Mouse (Mus musculus): ENCODE measurements around the gene Kndc1. TPM values are rescaled to one million over a fixed set of nuclear protein-coding genes. Genes with fewer than 3 reads are reported as not detected.

Gene Kndc1
- polyA plus RNA-seq, 2 experiments: 0.01 TPM; not detected in 1

DNA sequence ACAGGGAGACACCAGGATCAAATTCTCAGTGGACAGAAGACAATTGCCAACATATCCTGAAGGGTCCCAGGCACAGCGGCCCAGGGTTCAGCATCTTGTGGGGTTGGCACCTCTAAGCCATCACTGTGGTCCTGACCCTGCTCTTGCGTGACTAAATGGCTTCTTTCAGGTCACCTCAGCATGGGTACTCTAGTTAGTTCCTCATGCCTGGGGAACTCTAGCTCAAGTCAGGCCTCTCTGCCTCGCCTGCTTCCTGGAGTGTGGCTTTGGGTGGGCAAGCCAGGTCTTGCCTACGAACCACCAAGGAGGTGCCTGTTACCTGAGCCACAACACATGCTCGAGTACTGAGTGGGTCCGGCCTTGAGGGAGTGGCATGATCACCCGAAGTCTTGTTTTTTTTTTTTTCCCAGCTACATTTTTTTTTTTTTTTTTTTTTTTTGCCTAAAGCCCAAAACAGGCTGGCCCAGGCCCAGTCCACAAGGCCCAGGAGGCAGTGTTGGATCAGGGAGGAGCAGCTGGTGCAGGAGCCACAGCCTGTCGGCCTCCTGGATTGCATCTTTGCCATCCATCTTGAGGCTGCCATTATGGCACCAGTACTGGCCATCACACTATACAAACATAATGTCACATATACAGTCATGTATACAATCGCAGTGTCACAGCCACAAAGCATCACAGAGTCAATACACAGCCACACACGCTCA lies 75.9 kb downstream of the Kndc1 start:
- Histone ChIP-seq H3K27ac (no peak overlapping the region), H3K4me3 (ENCODE audit: insufficient read depth in 1 of 2, low read depth in 2 of 2, low read length in 2 of 2) (no peak overlapping the region), H3K36me3 (replicated peaks; ENCODE audit: control insufficient read depth, insufficient read depth, low read depth) (no peaks in the 10 kb centered on the region), H3K9ac (replicated peaks) (no peak overlapping the region), H3K27me3 (ENCODE audit: control insufficient read depth, insufficient read depth, low read length) (no peaks in the 10 kb centered on the region; the same call in 1 of the 2 replicates), H3K4me1 (replicated peaks; ENCODE audit: control insufficient read depth in 2 of 2, insufficient read depth in 2 of 2, low read length in 1 of 2) (peaks cover 0 to 2% of the 10 kb centered on the region in 2 experiments; a peak in 1 of 4 replicates), H3K9me3 (ENCODE audit: control insufficient read depth, low read length) (no peaks in the 10 kb centered on the region), H3K4me2 (ENCODE audit: low read depth) (no peak overlapping the region)
- 58% methylated on average over 10 of the region's 10 CpGs for whole genome bisulfite sequencing (ENCODE audit: insufficient replicate concordance)
- DNase-seq (ENCODE audit: low read depth in 3 of 3, low spot score in 3 of 3) (no peak), ATAC-seq (ENCODE audit: insufficient read depth) (no peak)
- TF ChIP-seq EP300 (IDR thresholded peaks at IDR 0.05; ENCODE audit: low read depth) (no peak), CTCF (IDR thresholded peaks at IDR 0.05; ENCODE audit: low read depth) (no peak)

DNA sequence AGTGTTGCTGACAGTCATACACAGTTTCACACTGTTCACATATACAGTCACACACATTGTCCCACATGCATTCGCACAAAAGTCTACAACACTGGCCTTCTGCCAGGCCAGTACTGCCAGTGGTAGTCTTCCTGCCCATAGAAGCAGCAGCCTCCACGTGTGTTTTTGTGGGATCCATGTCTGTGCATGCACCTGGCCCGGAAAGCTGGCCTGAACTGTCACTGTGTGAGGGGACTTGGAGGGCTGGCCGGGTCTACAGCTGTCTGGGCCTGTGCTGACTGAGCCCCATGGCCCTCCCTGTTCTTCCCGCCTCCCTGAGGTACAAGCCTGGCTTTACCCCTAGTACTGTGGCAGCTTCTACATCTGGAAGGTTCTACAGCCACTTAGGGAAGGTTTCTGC lies 76.5 kb downstream of the Kndc1 start:
- WGBS (ENCODE audit: insufficient replicate concordance): 56% methylated on average over 5 of the region's 5 CpGs
- TF ChIP-seq CTCF (IDR thresholded peaks at IDR 0.05; ENCODE audit: low read depth): no peak
- TF ChIP-seq EP300 (IDR thresholded peaks at IDR 0.05; ENCODE audit: low read depth): no peak
- Histone ChIP-seq H3K27ac (no peak overlapping the region), H3K4me3 (ENCODE audit: insufficient read depth in 1 of 2, low read depth in 2 of 2, low read length in 2 of 2) (no peak overlapping the region), H3K36me3 (replicated peaks; ENCODE audit: control insufficient read depth, insufficient read depth, low read depth) (no peaks in the 10 kb centered on the region), H3K27me3 (ENCODE audit: control insufficient read depth, insufficient read depth, low read length) (no peaks in the 10 kb centered on the region; the same call in 1 of the 2 replicates), H3K4me1 (replicated peaks; ENCODE audit: control insufficient read depth in 2 of 2, insufficient read depth in 2 of 2, low read length in 1 of 2) (peaks cover 0 to 2% of the 10 kb centered on the region in 2 experiments; a peak in 1 of 4 replicates), H3K4me2 (ENCODE audit: low read depth) (no peak overlapping the region), H3K9ac (replicated peaks) (no peak overlapping the region), H3K9me3 (ENCODE audit: control insufficient read depth, low read length) (no peaks in the 10 kb centered on the region)
- DNase-seq (ENCODE audit: low read depth in 3 of 3, low spot score in 3 of 3) (no peak), ATAC-seq (ENCODE audit: insufficient read depth) (no peak)

DNA sequence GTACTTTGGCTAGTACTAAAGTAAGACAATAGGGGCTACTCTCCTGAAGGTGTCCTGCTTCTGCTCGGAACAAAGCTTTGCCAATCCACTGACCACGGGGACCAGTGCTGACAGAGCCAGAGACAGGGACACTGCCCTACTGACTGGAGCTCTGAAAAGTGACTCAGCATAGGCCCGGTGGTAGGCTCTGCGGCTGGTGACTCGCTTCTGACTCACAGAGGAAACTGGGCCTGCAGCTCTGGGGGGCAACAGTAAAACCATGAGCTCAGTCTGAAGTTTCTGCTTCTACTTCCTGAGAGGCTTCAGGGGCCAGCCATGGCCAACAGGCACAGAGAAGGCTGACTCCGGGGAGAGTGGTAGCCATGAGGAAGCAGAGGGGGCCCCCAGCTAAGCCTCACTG lies 76.9 kb downstream of the Kndc1 start:
- no peak overlapping the region for H3K4me3 ChIP-seq (ENCODE audit: insufficient read depth in 1 of 2, low read depth in 2 of 2, low read length in 2 of 2)
- H3K36me3 ChIP-seq (replicated peaks; ENCODE audit: control insufficient read depth, insufficient read depth, low read depth): no peaks in the 10 kb centered on the region
- DNase-seq (ENCODE audit: low read depth in 3 of 3, low spot score in 3 of 3) (no peak), ATAC-seq (ENCODE audit: insufficient read depth) (no peak)
- H3K4me2 ChIP-seq (ENCODE audit: low read depth): no peak overlapping the region
- peaks cover 0 to 2% of the 10 kb centered on the region in 2 experiments; a peak in 1 of 4 replicates for H3K4me1 ChIP-seq (replicated peaks; ENCODE audit: control insufficient read depth in 2 of 2, insufficient read depth in 2 of 2, low read length in 1 of 2)
- TF ChIP-seq EP300 (IDR thresholded peaks at IDR 0.05; ENCODE audit: low read depth) (no peak), CTCF (IDR thresholded peaks at IDR 0.05; ENCODE audit: low read depth) (no peak)
- H3K9me3 ChIP-seq (ENCODE audit: control insufficient read depth, low read length): no peaks in the 10 kb centered on the region
- H3K27ac ChIP-seq: no peak overlapping the region
- H3K9ac ChIP-seq (replicated peaks): no peak overlapping the region
- 19% methylated on average over 6 of the region's 6 CpGs for WGBS (ENCODE audit: insufficient replicate concordance)
- no peaks in the 10 kb centered on the region; the same call in 1 of the 2 replicates for H3K27me3 ChIP-seq (ENCODE audit: control insufficient read depth, insufficient read depth, low read length)

DNA sequence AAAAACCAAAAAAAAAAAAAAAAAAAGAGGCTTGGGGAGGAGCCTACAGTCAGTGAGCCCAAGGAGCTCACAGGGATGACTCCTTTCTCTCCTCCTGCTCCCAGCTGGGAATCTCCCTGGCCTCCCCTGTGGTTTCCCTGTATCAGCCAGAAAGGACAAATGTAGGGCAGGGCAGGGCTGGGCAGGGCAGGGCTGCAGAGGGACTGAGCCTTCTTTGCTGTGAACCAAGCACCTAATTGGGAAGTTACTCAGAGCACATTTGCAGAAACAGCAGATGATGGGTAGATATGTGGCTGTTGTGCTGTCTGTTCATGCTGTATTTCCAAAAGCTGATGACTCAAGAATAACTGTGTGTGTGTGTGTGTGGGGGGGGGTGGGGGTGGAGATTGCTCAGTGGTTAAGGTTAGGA lies 78.4 kb downstream of the Kndc1 start:
- TF ChIP-seq CTCF (IDR thresholded peaks at IDR 0.05; ENCODE audit: low read depth): no peak
- no peak for TF ChIP-seq EP300 (IDR thresholded peaks at IDR 0.05; ENCODE audit: low read depth)
- Histone ChIP-seq H3K9ac (replicated peaks) (no peak overlapping the region), H3K36me3 (replicated peaks; ENCODE audit: control insufficient read depth, insufficient read depth, low read depth) (no peaks in the 10 kb centered on the region), H3K4me3 (ENCODE audit: insufficient read depth in 1 of 2, low read depth in 2 of 2, low read length in 2 of 2) (no peak overlapping the region), H3K9me3 (ENCODE audit: control insufficient read depth, low read length) (no peaks in the 10 kb centered on the region), H3K27ac (no peak overlapping the region), H3K27me3 (ENCODE audit: control insufficient read depth, insufficient read depth, low read length) (no peaks in the 10 kb centered on the region; the same call in 1 of the 2 replicates), H3K4me2 (ENCODE audit: low read depth) (no peak overlapping the region), H3K4me1 (replicated peaks; ENCODE audit: control insufficient read depth in 2 of 2, insufficient read depth in 2 of 2, low read length in 1 of 2) (peaks cover 0 to 2% of the 10 kb centered on the region in 2 experiments; a peak in 1 of 4 replicates)
- DNase-seq (ENCODE audit: low read depth in 3 of 3, low spot score in 3 of 3) (no peak), ATAC-seq (ENCODE audit: insufficient read depth) (no peak)

DNA sequence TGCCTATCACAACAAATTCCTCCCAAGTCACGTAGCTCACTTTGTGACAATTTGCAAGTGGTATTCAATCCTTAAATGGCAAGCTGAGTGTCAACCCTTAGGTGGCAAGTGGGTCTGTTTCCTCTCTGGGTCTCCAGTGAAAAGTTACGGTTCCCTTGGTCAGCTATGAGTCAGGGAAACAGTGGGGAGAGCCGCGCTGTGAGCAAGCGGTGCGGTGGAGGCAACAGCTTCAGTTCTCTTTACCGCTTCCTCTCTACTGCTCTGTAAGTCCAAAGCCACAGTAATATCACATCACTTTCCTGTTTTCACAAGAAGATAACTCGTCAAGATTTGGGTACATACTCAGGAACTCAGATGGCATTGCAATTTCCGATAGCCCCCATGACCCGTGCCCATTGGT lies 79.8 kb downstream of the Kndc1 start:
- 22% methylated on average over 10 of the region's 10 CpGs for WGBS (ENCODE audit: insufficient replicate concordance)
- ATAC-seq (ENCODE audit: insufficient read depth) (no peak), DNase-seq (ENCODE audit: low read depth in 3 of 3, low spot score in 3 of 3) (no peak)
- H3K4me1 ChIP-seq (replicated peaks; ENCODE audit: control insufficient read depth in 2 of 2, insufficient read depth in 2 of 2, low read length in 1 of 2): peaks cover 0 to 6% of the 10 kb centered on the region in 2 experiments; a peak in 2 of 4 replicates
- no peaks in the 10 kb centered on the region for H3K9me3 ChIP-seq (ENCODE audit: control insufficient read depth, low read length)
- H3K4me3 ChIP-seq (ENCODE audit: insufficient read depth in 1 of 2, low read depth in 2 of 2, low read length in 2 of 2): no peak overlapping the region
- TF ChIP-seq EP300 (IDR thresholded peaks at IDR 0.05; ENCODE audit: low read depth) (no peak), CTCF (IDR thresholded peaks at IDR 0.05; ENCODE audit: low read depth) (no peak)
- H3K27ac ChIP-seq: no peak overlapping the region
- H3K36me3 ChIP-seq (replicated peaks; ENCODE audit: control insufficient read depth, insufficient read depth, low read depth): no peaks in the 10 kb centered on the region
- H3K4me2 ChIP-seq (ENCODE audit: low read depth): no peak overlapping the region
- H3K27me3 ChIP-seq (ENCODE audit: control insufficient read depth, insufficient read depth, low read length): no peaks in the 10 kb centered on the region; the same call in 1 of the 2 replicates
- no peak overlapping the region for H3K9ac ChIP-seq (replicated peaks)

All from liver, embryonic 14.5 days (tissue).